Mouse (Mus musculus) liver, adult 2 months (tissue): ENCODE measurements at regions not wholly inside any gene's neighbourhood (a gene's known extent, or its start where the extent isn't known, plus 50 kb on each side); places are given as distances from the start of the nearest gene placed in this dataset.

Experiments
- CTCF ChIP-seq: fragments of 200-500 bp; IDR thresholded peaks from 2 replicates; pipeline ENCODE4 v1.5.1; 2011; ENCODE audit warnings: low read depth, low read length, control low read depth
- POLR2A ChIP-seq: fragments of 200-500 bp; IDR thresholded peaks from 2 replicates; pipeline ENCODE4 v1.6.1; 2011; ENCODE audit warnings: low read length, control low read depth; ENCODE audit not compliant: insufficient read depth; ENCODE audit errors: extremely low read depth

- TF ChIP-seq CTCF = no peak
- TF ChIP-seq POLR2A = no peak
Observed at GRCm38 (mm10) chr4:29323921-29324320, 511.0 kb downstream of the Epha7 start.
